8 mouse cellular contexts compared by ENCODE assay signal in genomic region chr16:31943980-31944379, GRCm38 (mm10). TPM values are rescaled to one million over a fixed set of nuclear protein-coding genes. Genes with fewer than 3 reads are reported as not detected.
A peak's percentile ranks its signal among the peaks of the same experiment; 100 is the strongest.
DNase-seq lines count a peak whose midpoint lies in the region; ATAC-seq and TF ChIP-seq lines count a peak whose summit lies in the region.

No protein-coding gene starts in this region.

- no peaks in the 10 kb centered on the region for H3K9me3 ChIP-seq in embryonic facial prominence, embryonic 10.5 days
- no peaks in the 10 kb centered on the region for H3K9me3 ChIP-seq in heart, embryonic 10.5 days
- H3K9me3 ChIP-seq in kidney, embryonic 16.5 days (ENCODE audit: low read length): no peaks in the 10 kb centered on the region
- no peaks in the 10 kb centered on the region for H3K9me3 ChIP-seq in lung, embryonic 14.5 days (ENCODE audit: low read depth, low read length)

- peak; percentile 64 for ATAC-seq in CD4-positive, CD25-positive, alpha-beta regulatory T cell, adult 4 months
- ATAC-seq in kidney, embryonic 16.5 days (ENCODE audit: low FRiP score, low TSS enrichment): 0 out of 2 replicates have a peak, but pooled peaks have one; percentile 19
- ATAC-seq in lung, embryonic 14.5 days (ENCODE audit: insufficient read depth): peak; percentile 49; the same call in 1 of the 2 replicates

- peak; percentile 90 for TF ChIP-seq CTCF in lung, embryonic 14.5 days (IDR thresholded peaks at IDR 0.05; ENCODE audit: low read depth)

- no peak overlapping the region for H3K4me2 ChIP-seq in kidney, embryonic 16.5 days (replicated peaks; ENCODE audit: low read depth, low read length)
- H3K4me2 ChIP-seq in lung, embryonic 14.5 days: no peak overlapping the region

- 3% methylated on average over 10 of the region's 10 CpGs for WGBS in embryonic facial prominence, embryonic 10.5 days
- 5% methylated on average over 10 of the region's 10 CpGs for WGBS in heart, embryonic 10.5 days
- WGBS in kidney, embryonic 16.5 days: 3% methylated on average over 10 of the region's 10 CpGs
- WGBS in lung, embryonic 14.5 days: 4% methylated on average over 10 of the region's 10 CpGs

- DNase-seq in adrenal gland, postnatal 25 days: peak; percentile 78
- DNase-seq in embryonic facial prominence, embryonic 10.5 days (ENCODE audit: low spot score): peak; percentile 84
- peak; percentile 91 for DNase-seq in heart, embryonic 10.5 days (ENCODE audit: low spot score)
- peak; percentile 88 for DNase-seq in lung, embryonic 14.5 days
- peak; percentile 39 for DNase-seq in ovary, postnatal 10 days (ENCODE audit: low spot score)
- DNase-seq in thymus, postnatal 0 days (ENCODE audit: low spot score): peak; percentile 78

- H3K36me3 ChIP-seq in embryonic facial prominence, embryonic 10.5 days (replicated peaks): peaks cover 21% of the 10 kb centered on the region
- H3K36me3 ChIP-seq in heart, embryonic 10.5 days: peaks cover 14% of the 10 kb centered on the region
- H3K36me3 ChIP-seq in kidney, embryonic 16.5 days (ENCODE audit: insufficient read depth, low read length): 0 out of 2 replicates have a peak, but pooled peaks cover 6% of the 10 kb centered on the region
- H3K36me3 ChIP-seq in lung, embryonic 14.5 days (ENCODE audit: insufficient read depth): no peaks in the 10 kb centered on the region

- H3K9ac ChIP-seq in kidney, embryonic 16.5 days (replicated peaks; ENCODE audit: low read length): 0 out of 2 replicates have a peak overlapping the region, but pooled peaks have one; percentile 9
- H3K9ac ChIP-seq in lung, embryonic 14.5 days: no peak overlapping the region

- no peaks in the 10 kb centered on the region for H3K27me3 ChIP-seq in embryonic facial prominence, embryonic 10.5 days (replicated peaks; ENCODE audit: low read depth, poor library complexity, severe bottlenecking)
- no peaks in the 10 kb centered on the region for H3K27me3 ChIP-seq in heart, embryonic 10.5 days (ENCODE audit: insufficient read depth, poor library complexity, severe bottlenecking)
- H3K27me3 ChIP-seq in kidney, embryonic 16.5 days (ENCODE audit: insufficient read depth, low read length): no peaks in the 10 kb centered on the region
- H3K27me3 ChIP-seq in lung, embryonic 14.5 days (ENCODE audit: insufficient read depth, low read length): no peaks in the 10 kb centered on the region

- H3K27ac ChIP-seq in embryonic facial prominence, embryonic 10.5 days (replicated peaks): no peak overlapping the region
- H3K27ac ChIP-seq in heart, embryonic 10.5 days: no peak overlapping the region
- H3K27ac ChIP-seq in kidney, embryonic 16.5 days (ENCODE audit: low read length): no peak overlapping the region
- no peak overlapping the region for H3K27ac ChIP-seq in lung, embryonic 14.5 days (ENCODE audit: low read depth)

- H3K4me3 ChIP-seq in embryonic facial prominence, embryonic 10.5 days: no peak overlapping the region
- H3K4me3 ChIP-seq in heart, embryonic 10.5 days: no peak overlapping the region
- no peak overlapping the region for H3K4me3 ChIP-seq in kidney, embryonic 16.5 days (ENCODE audit: low read length)
- no peak overlapping the region for H3K4me3 ChIP-seq in lung, embryonic 14.5 days (ENCODE audit: low read depth, low read length)

- H3K4me1 ChIP-seq in embryonic facial prominence, embryonic 10.5 days: peaks cover 30% of the 10 kb centered on the region
- peaks cover 35% of the 10 kb centered on the region for H3K4me1 ChIP-seq in heart, embryonic 10.5 days
- H3K4me1 ChIP-seq in kidney, embryonic 16.5 days (ENCODE audit: insufficient read depth, low read length): peaks cover 13% of the 10 kb centered on the region
- H3K4me1 ChIP-seq in lung, embryonic 14.5 days (ENCODE audit: insufficient read depth): no peaks in the 10 kb centered on the region

RNA-seq across cellular contexts. Expression of gene 0610012G03Rik, which starts 4.3 kb away (rescaled TPM):
- polyA plus RNA-seq in CD4-positive, CD25-positive, alpha-beta regulatory T cell, adult 4 months (2017; shearing (Covaris generic)): 1 to 10 TPM; 1.3 to 2.6 TPM
- 38.6 and 41.3 TPM in 2 replicates for total RNA-seq in adrenal gland, postnatal 25 days (2021)
- polyA plus RNA-seq in embryonic facial prominence, embryonic 10.5 days (2016; fragmentation: Nextera tagmentation; extraction: Ambion mirVana): 86.7 and 87.7 TPM in 2 replicates
- 95.3 and 109 TPM in 2 replicates for polyA plus RNA-seq in heart, embryonic 10.5 days (2016; fragmentation: Nextera tagmentation; extraction: Ambion mirVana)
- 96.2 and 103 TPM in 2 replicates for polyA plus RNA-seq in kidney, embryonic 16.5 days (2015; fragmentation: Nextera tagmentation; extraction: Ambion mirVana)
- polyA plus RNA-seq in lung, embryonic 14.5 days (2014; fragmentation: Nextera tagmentation; extraction: Ambion mirVana): 80.1 and 80.5 TPM in 2 replicates
- 92.1 and 95.1 TPM in 2 replicates for polyA plus RNA-seq in thymus, postnatal 0 days (2015; fragmentation: Nextera tagmentation; extraction: Ambion mirVana)

RNA-seq across cellular contexts. Expression of gene Ncbp2, which starts 4.3 kb away (rescaled TPM):
- polyA plus RNA-seq in CD4-positive, CD25-positive, alpha-beta regulatory T cell, adult 4 months (2017; shearing (Covaris generic)): 10 to 100 TPM; 35.0 to 38.4 TPM
- total RNA-seq in adrenal gland, postnatal 25 days (2021): 58.4 and 69.3 TPM in 2 replicates
- 139 and 145 TPM in 2 replicates for polyA plus RNA-seq in embryonic facial prominence, embryonic 10.5 days (2016; fragmentation: Nextera tagmentation; extraction: Ambion mirVana)
- polyA plus RNA-seq in heart, embryonic 10.5 days (2016; fragmentation: Nextera tagmentation; extraction: Ambion mirVana): 82.2 and 107 TPM in 2 replicates
- polyA plus RNA-seq in kidney, embryonic 16.5 days (2015; fragmentation: Nextera tagmentation; extraction: Ambion mirVana): 115 and 119 TPM in 2 replicates
- 115 and 117 TPM in 2 replicates for polyA plus RNA-seq in lung, embryonic 14.5 days (2014; fragmentation: Nextera tagmentation; extraction: Ambion mirVana)
- polyA plus RNA-seq in thymus, postnatal 0 days (2015; fragmentation: Nextera tagmentation; extraction: Ambion mirVana): 80.6 and 93.3 TPM in 2 replicates

RNA-seq across cellular contexts. Expression of gene Pigz, which starts 10.3 kb away (rescaled TPM):
- under 1 TPM; 0.65 to 0.67 TPM for polyA plus RNA-seq in CD4-positive, CD25-positive, alpha-beta regulatory T cell, adult 4 months (2017; shearing (Covaris generic))
- not detected in 2 replicates for total RNA-seq in adrenal gland, postnatal 25 days (2021)
- polyA plus RNA-seq in embryonic facial prominence, embryonic 10.5 days (2016; fragmentation: Nextera tagmentation; extraction: Ambion mirVana): 1.3 and 1.8 TPM in 2 replicates
- polyA plus RNA-seq in heart, embryonic 10.5 days (2016; fragmentation: Nextera tagmentation; extraction: Ambion mirVana): 0.27 and 0.79 TPM in 2 replicates
- polyA plus RNA-seq in kidney, embryonic 16.5 days (2015; fragmentation: Nextera tagmentation; extraction: Ambion mirVana): 1.0 and 1.4 TPM in 2 replicates
- polyA plus RNA-seq in lung, embryonic 14.5 days (2014; fragmentation: Nextera tagmentation; extraction: Ambion mirVana): 0.42 and 0.43 TPM in 2 replicates
- polyA plus RNA-seq in thymus, postnatal 0 days (2015; fragmentation: Nextera tagmentation; extraction: Ambion mirVana): 2.7 and 3.1 TPM in 2 replicates

RNA-seq across cellular contexts. Expression of gene Senp5, which starts 59.1 kb away (rescaled TPM):
- polyA plus RNA-seq in CD4-positive, CD25-positive, alpha-beta regulatory T cell, adult 4 months (2017; shearing (Covaris generic)): 10 to 100 TPM in 1 of 2 experiments, 1 to 10 TPM in 1; 8.3 to 13.3 TPM
- 23.2 and 24.0 TPM in 2 replicates for total RNA-seq in adrenal gland, postnatal 25 days (2021)
- polyA plus RNA-seq in embryonic facial prominence, embryonic 10.5 days (2016; fragmentation: Nextera tagmentation; extraction: Ambion mirVana): 21.5 and 21.8 TPM in 2 replicates
- 16.9 and 17.6 TPM in 2 replicates for polyA plus RNA-seq in heart, embryonic 10.5 days (2016; fragmentation: Nextera tagmentation; extraction: Ambion mirVana)
- polyA plus RNA-seq in kidney, embryonic 16.5 days (2015; fragmentation: Nextera tagmentation; extraction: Ambion mirVana): 14.0 and 15.5 TPM in 2 replicates
- polyA plus RNA-seq in lung, embryonic 14.5 days (2014; fragmentation: Nextera tagmentation; extraction: Ambion mirVana): 10.5 and 10.9 TPM in 2 replicates
- 9.3 and 12.4 TPM in 2 replicates for polyA plus RNA-seq in thymus, postnatal 0 days (2015; fragmentation: Nextera tagmentation; extraction: Ambion mirVana)

Comparison
In these comparisons a context has a peak if more than half of its experiments do, and no peak if none do; other contexts are left out.
1. DNase-seq: peak in every context shown above with its lines; median percentile 91 in heart, embryonic 10.5 days; 88 in lung, embryonic 14.5 days; 84 in embryonic facial prominence, embryonic 10.5 days; 78 in adrenal gland, postnatal 25 days; 78 in thymus, postnatal 0 days; 39 in ovary, postnatal 10 days.
2. RNA of gene 0610012G03Rik, which starts 4.3 kb away (polyA plus RNA-seq): 96.2 to 103 TPM in kidney, embryonic 16.5 days, 95.3 to 109 TPM in heart, embryonic 10.5 days, 92.1 to 95.1 TPM in thymus, postnatal 0 days, 86.7 to 87.7 TPM in embryonic facial prominence, embryonic 10.5 days and 80.1 to 80.5 TPM in lung, embryonic 14.5 days; 1.3 to 2.6 TPM in CD4-positive, CD25-positive, alpha-beta regulatory T cell, adult 4 months; every median in the first group is over 10 times any median in the second.
3. Peak in every context shown above with its lines, with median percentiles within 50 percentile points of each other: ATAC-seq.